Mouse (Mus musculus) liver, postnatal 0 days (tissue): ENCODE measurements around the gene Syt13.
A peak's percentile ranks its signal among the peaks of the same experiment; 100 is the strongest.

Experiments used
- CTCF ChIP-seq: sonication (generic); IDR thresholded peaks from 2 replicates; pipeline ENCODE4 v1.5.1; 2016; ENCODE audit warnings: antibody characterized with exemption, low read depth
- EP300 ChIP-seq: IDR thresholded peaks from 2 replicates; pipeline ENCODE4 v1.6.1; 2016; ENCODE audit warnings: antibody characterized with exemption, low read depth, mild to moderate bottlenecking

- TF ChIP-seq CTCF (no peak), EP300 (peak; percentile 90)
Observed at GRCm38 (mm10) chr2:92983273-92983620, 68.3 kb downstream of the Syt13 start.
